In the genomic region with DNA sequence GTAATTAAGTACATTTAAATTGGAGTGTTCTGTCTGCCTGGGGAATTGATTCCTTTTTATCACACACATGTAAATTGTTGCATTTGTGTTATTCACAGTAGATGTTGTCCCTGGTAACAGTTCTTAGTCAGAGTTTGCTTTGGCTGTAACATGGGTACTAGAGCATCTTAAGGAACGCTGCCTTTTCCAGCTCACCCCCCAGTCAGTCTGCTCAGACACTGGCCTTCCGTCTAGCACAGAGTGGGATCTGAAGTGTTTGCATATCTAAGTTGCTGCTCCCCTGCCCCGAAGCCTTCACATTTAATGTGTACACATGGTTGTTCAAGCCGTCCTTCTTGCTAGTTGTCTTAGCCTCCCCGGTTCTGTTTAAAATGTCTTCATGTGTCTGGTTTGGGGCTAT, we compare ENCODE assay signal across 16 mouse cellular contexts.
"Had no signal": no experiment of that assay in that cellular context is flagged by ENCODE, and none has a peak within 500 bp of the region (broad histone marks: within the 10 kb centered on the region; RNA-seq: fewer than 3 reads in every experiment).

No protein-coding gene starts in this region.

- H3K27ac ChIP-seq: neural tube, embryonic 13.5 days; neural tube, embryonic 15.5 days; stomach, embryonic 15.5 days; stomach, postnatal 0 days had no signal

- H3K9ac ChIP-seq: neural tube, embryonic 13.5 days; neural tube, embryonic 15.5 days; stomach, embryonic 15.5 days had no signal

- H3K4me2 ChIP-seq: neural tube, embryonic 13.5 days; neural tube, embryonic 15.5 days; stomach, embryonic 15.5 days had no signal

- DNase-seq: retina, postnatal 1 day; right cerebral cortex, adult 18-20 months; right cerebral cortex, postnatal 14 days; right cerebral cortex, postnatal 25 days; right cerebral cortex, postnatal 4 days; spleen, adult 18-20 months; thymus, adult 18-20 months; thymus, adult 2 months; thymus, postnatal 14 days; thymus, postnatal 25 days; thymus, postnatal 36 days; thymus, postnatal 4 days had no signal

- H3K36me3 ChIP-seq: neural tube, embryonic 13.5 days; neural tube, embryonic 15.5 days; stomach, embryonic 15.5 days had no signal

- H3K9me3 ChIP-seq: neural tube, embryonic 13.5 days; neural tube, embryonic 15.5 days; stomach, embryonic 15.5 days had no signal

- H3K4me3 ChIP-seq: neural tube, embryonic 13.5 days; neural tube, embryonic 15.5 days; stomach, embryonic 15.5 days had no signal

- H3K4me1 ChIP-seq: stomach, embryonic 15.5 days had no signal

- H3K27me3 ChIP-seq: neural tube, embryonic 13.5 days; neural tube, embryonic 15.5 days; stomach, embryonic 15.5 days had no signal
